Mouse (Mus musculus) adrenal gland, postnatal 25 days (tissue): Measurements from ENCODE around the gene Serp2. TPM values are rescaled to one million over a fixed set of nuclear protein-coding genes. Genes with fewer than 3 reads are reported as not detected.

Source experiments
- DNase-seq: peaks from one replicate; pipeline ENCODE4 v3.0.0; 2021; ENCODE audit warnings: mixed read lengths
- long read RNA-seq: library from polyadenylated mRNA; stranded (forward); transcript quantifications from one replicate; pipeline ENCODE4 v2.0.0, GENCODE M21; 2021
- total RNA-seq: library from RNA; stranded (reverse); gene quantifications from 2 replicates; pipeline ENCODE4 v1.2.3, GENCODE M21; 2021

Serp2 gene
- total RNA-seq = 4.9 and 5.8 TPM in 2 replicates
- long read RNA-seq, partial matches to known transcripts = 3 of 5 reads
- long read RNA-seq, other reads (novel, unspliced or antisense) = 2 of 5 reads

GRCm38 (mm10) chr14:76556852-76557208 is at the start of gene Serp2:
TSS of gene Serp2 (minus strand) at chr14:76556889.
- DNase-seq = no peak

GRCm38 (mm10) chr14:76605931-76606534 is 49.3 kb upstream of the Serp2 start:
- no peak for DNase-seq

GRCm38 (mm10) chr14:76604012-76604411 is 47.3 kb upstream of the Serp2 start:
- no peak for DNase-seq

GRCm38 (mm10) chr14:76601654-76602053 is 45.0 kb upstream of the Serp2 start:
- DNase-seq = no peak

- no peak for DNase-seq
These were observed 43.7 kb upstream of the Serp2 start for GRCm38 (mm10) chr14:76600391-76600790.

- no peak for DNase-seq
These were observed 43.0 kb upstream of the Serp2 start for GRCm38 (mm10) chr14:76599706-76600105.

GRCm38 (mm10) chr14:76598518-76599216 is 42.0 kb upstream of the Serp2 start:
- peak; percentile 24 for DNase-seq

- DNase-seq = no peak
These were observed 41.1 kb upstream of the Serp2 start for GRCm38 (mm10) chr14:76597751-76598150.

GRCm38 (mm10) chr14:76595048-76595859 is 38.6 kb upstream of the Serp2 start:
- no peak for DNase-seq

GRCm38 (mm10) chr14:76594351-76594885 is 37.7 kb upstream of the Serp2 start:
- no peak for DNase-seq

- no peak for DNase-seq
These were observed 37.0 kb upstream of the Serp2 start for GRCm38 (mm10) chr14:76593630-76594193.

GRCm38 (mm10) chr14:76592721-76593120 is 36.0 kb upstream of the Serp2 start:
- DNase-seq = no peak

GRCm38 (mm10) chr14:76592090-76592489 is 35.4 kb upstream of the Serp2 start:
- DNase-seq = peak; percentile 39

GRCm38 (mm10) chr14:76590134-76590533 is 33.4 kb upstream of the Serp2 start:
- no peak for DNase-seq

- no peak for DNase-seq
These were observed 33.0 kb upstream of the Serp2 start for GRCm38 (mm10) chr14:76589671-76590070.

GRCm38 (mm10) chr14:76585831-76586405 is 29.2 kb upstream of the Serp2 start:
- DNase-seq = no peak

GRCm38 (mm10) chr14:76583985-76584384 is 27.3 kb upstream of the Serp2 start:
- DNase-seq = no peak

- no peak for DNase-seq
These were observed 25.6 kb upstream of the Serp2 start for GRCm38 (mm10) chr14:76581974-76582922.

GRCm38 (mm10) chr14:76579660-76580061 is 23.0 kb upstream of the Serp2 start:
- no peak for DNase-seq

GRCm38 (mm10) chr14:76577840-76578239 is 21.2 kb upstream of the Serp2 start:
- DNase-seq = no peak

GRCm38 (mm10) chr14:76570292-76570691 is 13.6 kb upstream of the Serp2 start:
- DNase-seq = no peak
